Mouse (Mus musculus) myocyte (in vitro differentiated cells): ENCODE results near the gene Frem2. TPM values are rescaled to one million over a fixed set of nuclear protein-coding genes. Genes with fewer than 3 reads are reported as not detected.
A peak's percentile ranks its signal among the peaks of the same experiment; 100 is the strongest.

ENCODE experiments used
- H3K27me3 ChIP-seq: one replicate; pipeline ENCODE4 v1.6.1; 2011; ENCODE audit not compliant: control insufficient read depth, insufficient read depth, insufficient read length
- H3K36me3 ChIP-seq: one replicate; pipeline ENCODE4 v1.6.1; 2011; ENCODE audit not compliant: control insufficient read depth, insufficient read depth
- H3K4me2 ChIP-seq: one replicate; pipeline ENCODE4 v1.6.1; 2011; ENCODE audit warnings: low read depth, control low read depth
- H3K4me3 ChIP-seq: one replicate; pipeline ENCODE4 v1.5.1; 2011; ENCODE audit warnings: mild to moderate bottlenecking, control low read depth, moderate library complexity
- H3K79me2 ChIP-seq: one replicate; pipeline ENCODE4 v1.6.1; 2011; ENCODE audit not compliant: control insufficient read depth, insufficient read depth
- H3ac ChIP-seq: one replicate; pipeline ENCODE4 v1.6.1; 2011; ENCODE audit not compliant: control insufficient read depth, insufficient read length
- CEBPB ChIP-seq: IDR thresholded peaks from 2 replicates; pipeline ENCODE4 v1.6.1; 2011; ENCODE audit warnings: mild to moderate bottlenecking, moderate library complexity; ENCODE audit not compliant: poor library complexity, insufficient read depth, severe bottlenecking
- E2F4 ChIP-seq: IDR thresholded peaks from one replicate; pipeline ENCODE4 v1.6.1; 2011; ENCODE audit warnings: mild to moderate bottlenecking, control low read depth, moderate library complexity; ENCODE audit not compliant: insufficient read depth
- MAX ChIP-seq: IDR thresholded peaks from one replicate; pipeline ENCODE4 v1.6.1; 2011; ENCODE audit warnings: low read depth, mild to moderate bottlenecking, control low read depth
- MYOD1 ChIP-seq, 3 experiments: IDR thresholded peaks; one replicate each; pipeline ENCODE4 v1.6.1; 2011; ENCODE audit warnings: control low read depth in 2 of 3, low read depth in 2 of 3, mild to moderate bottlenecking in 2 of 3, moderate library complexity in 1 of 3; ENCODE audit not compliant: insufficient read length in 2 of 3, control insufficient read depth in 1 of 3
- MYOG ChIP-seq, 3 experiments: IDR thresholded peaks; one replicate each; pipeline ENCODE4 v1.6.1; 2011; ENCODE audit warnings: control low read depth in 2 of 3, low read depth in 2 of 3, mild to moderate bottlenecking in 2 of 3; ENCODE audit not compliant: insufficient read length in 2 of 3, control insufficient read depth in 1 of 3, insufficient read depth in 1 of 3
- POLR2A ChIP-seq: IDR thresholded peaks from one replicate; pipeline ENCODE4 v1.6.1; 2011; ENCODE audit warnings: low read depth, mild to moderate bottlenecking, control low read depth, moderate library complexity; ENCODE audit not compliant: insufficient read length
- POLR2AphosphoS2 ChIP-seq: IDR thresholded peaks from one replicate; pipeline ENCODE4 v1.6.1; 2011; ENCODE audit warnings: low read depth, control low read depth; ENCODE audit not compliant: insufficient read length
- REST ChIP-seq: IDR thresholded peaks from one replicate; pipeline ENCODE4 v1.6.1; 2011; ENCODE audit warnings: mild to moderate bottlenecking, control low read depth, moderate library complexity; ENCODE audit not compliant: insufficient read depth, insufficient read length
- SRF ChIP-seq: IDR thresholded peaks from one replicate; pipeline ENCODE4 v1.6.1; 2011; ENCODE audit warnings: low read depth; ENCODE audit not compliant: control insufficient read depth, insufficient read length
- TCF12 ChIP-seq: IDR thresholded peaks from one replicate; pipeline ENCODE4 v1.6.1; 2011; ENCODE audit warnings: mild to moderate bottlenecking, control low read depth; ENCODE audit not compliant: poor library complexity, insufficient read depth, severe bottlenecking
- TCF3 ChIP-seq: IDR thresholded peaks from one replicate; pipeline ENCODE4 v1.6.1; 2011; ENCODE audit warnings: low read depth, control low read depth; ENCODE audit not compliant: insufficient read length
- USF1 ChIP-seq: IDR thresholded peaks from one replicate; pipeline ENCODE4 v1.6.1; 2011; ENCODE audit warnings: low read depth, mild to moderate bottlenecking, control low read depth, moderate library complexity
- polyA plus RNA-seq: library from polyadenylated mRNA; unstranded; fragments of >200 nt; fragmentation: generic; extraction: Trizol; gene quantifications from one replicate; pipeline ENCODE4 v1.2.1, GENCODE M21; 2012; ENCODE audit warnings: missing spikeins

The Frem2 gene
- polyA plus RNA-seq, 1 experiment, result 0.36 TPM

DNA sequence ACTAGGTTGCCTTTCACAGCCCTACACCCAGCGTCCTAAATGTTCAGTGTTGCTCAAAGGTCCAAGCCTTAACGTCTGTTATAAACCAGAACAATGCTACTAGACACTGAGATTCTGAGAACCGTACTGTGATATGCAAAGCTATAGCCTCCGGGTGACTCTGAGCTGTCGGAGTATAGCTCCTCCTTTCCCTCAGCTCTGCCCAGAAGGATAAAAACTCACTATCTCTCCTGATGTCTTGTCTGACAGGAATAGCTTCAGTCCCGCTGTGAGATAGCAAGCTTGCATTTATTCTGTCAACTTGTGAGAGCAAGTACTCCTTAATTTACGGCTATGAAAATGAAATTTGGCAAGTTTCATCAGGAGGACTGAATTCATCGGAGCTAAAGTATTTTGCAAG, 33.9 kb downstream of the Frem2 start:
- Histone ChIP-seq H3K27me3 (no peaks in the 10 kb centered on the region), H3ac (no peak overlapping the region), H3K4me3 (no peak overlapping the region), H3K79me2 (no peaks in the 10 kb centered on the region), H3K36me3 (no peaks in the 10 kb centered on the region), H3K4me2 (no peak overlapping the region)
- no peak for TF ChIP-seq MAX
- no peak for TF ChIP-seq E2F4
- no peak for TF ChIP-seq REST
- no peak for TF ChIP-seq TCF12
- no peak for TF ChIP-seq MYOG (IDR thresholded peaks at IDR 0.05; ENCODE audit: control insufficient read depth in 1 of 3, insufficient read depth in 1 of 3, insufficient read length in 2 of 3, low read depth in 2 of 3)
- no peak for TF ChIP-seq POLR2A
- no peak for TF ChIP-seq SRF
- TF ChIP-seq USF1, result no peak
- TF ChIP-seq MYOD1 (IDR thresholded peaks at IDR 0.05; ENCODE audit: control insufficient read depth in 1 of 3, insufficient read length in 2 of 3, low read depth in 2 of 3), result no peak
- TF ChIP-seq CEBPB, result no peak
- no peak for TF ChIP-seq TCF3
- no peak for TF ChIP-seq POLR2AphosphoS2

GRCm38 (mm10) chr3:53620978-53621377, 36.2 kb downstream of the Frem2 start:
- Histone ChIP-seq H3K36me3 (no peaks in the 10 kb centered on the region), H3K4me3 (no peak overlapping the region), H3K79me2 (no peaks in the 10 kb centered on the region), H3K27me3 (no peaks in the 10 kb centered on the region), H3K4me2 (no peak overlapping the region), H3ac (no peak overlapping the region)
- TF ChIP-seq MYOD1 (IDR thresholded peaks at IDR 0.05; ENCODE audit: control insufficient read depth in 1 of 3, insufficient read length in 2 of 3, low read depth in 2 of 3) (peak in 1 of 3 experiments; percentile 34), MAX (no peak)

GRCm38 (mm10) chr3:53620355-53620754, 36.8 kb downstream of the Frem2 start:
- no peak for TF ChIP-seq TCF12
- no peaks in the 10 kb centered on the region for H3K27me3 ChIP-seq
- peak overlapping the region; percentile 31 for H3K4me2 ChIP-seq
- H3ac ChIP-seq, result no peak overlapping the region
- no peaks in the 10 kb centered on the region for H3K36me3 ChIP-seq
- no peaks in the 10 kb centered on the region for H3K79me2 ChIP-seq
- no peak overlapping the region for H3K4me3 ChIP-seq

DNA sequence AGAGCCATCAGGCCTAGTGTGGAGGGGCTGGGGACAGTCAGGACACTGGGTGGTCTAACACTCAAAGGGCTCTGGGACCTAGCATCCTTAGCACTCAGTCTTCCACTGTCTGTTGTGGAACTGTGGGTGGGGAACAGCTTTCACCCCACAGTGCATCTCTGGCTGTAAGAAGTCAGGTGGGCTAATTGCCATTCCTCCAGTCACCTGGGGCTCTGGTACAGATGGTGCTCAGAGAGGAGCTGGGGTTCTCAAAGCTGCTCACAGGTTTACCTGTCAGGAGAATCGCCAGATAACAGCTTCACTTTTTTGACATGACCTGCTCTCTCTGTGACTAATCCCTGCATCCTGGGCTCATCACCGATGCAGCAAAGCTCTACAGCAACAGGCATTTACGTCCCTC, 46.0 kb downstream of the Frem2 start:
- no peak overlapping the region for H3K4me2 ChIP-seq
- no peaks in the 10 kb centered on the region for H3K36me3 ChIP-seq
- H3K79me2 ChIP-seq, result no peaks in the 10 kb centered on the region
- no peak overlapping the region for H3ac ChIP-seq
- peaks cover 7% of the 10 kb centered on the region for H3K27me3 ChIP-seq
- TF ChIP-seq POLR2AphosphoS2 (no peak), TCF3 (no peak), TCF12 (no peak), E2F4 (no peak), MYOD1 (IDR thresholded peaks at IDR 0.05; ENCODE audit: control insufficient read depth in 1 of 3, insufficient read length in 2 of 3, low read depth in 2 of 3) (no peak), REST (no peak), USF1 (no peak), POLR2A (no peak), CEBPB (no peak), SRF (no peak), MAX (no peak), MYOG (IDR thresholded peaks at IDR 0.05; ENCODE audit: control insufficient read depth in 1 of 3, insufficient read depth in 1 of 3, insufficient read length in 2 of 3, low read depth in 2 of 3) (no peak)
- H3K4me3 ChIP-seq, result no peak overlapping the region

DNA sequence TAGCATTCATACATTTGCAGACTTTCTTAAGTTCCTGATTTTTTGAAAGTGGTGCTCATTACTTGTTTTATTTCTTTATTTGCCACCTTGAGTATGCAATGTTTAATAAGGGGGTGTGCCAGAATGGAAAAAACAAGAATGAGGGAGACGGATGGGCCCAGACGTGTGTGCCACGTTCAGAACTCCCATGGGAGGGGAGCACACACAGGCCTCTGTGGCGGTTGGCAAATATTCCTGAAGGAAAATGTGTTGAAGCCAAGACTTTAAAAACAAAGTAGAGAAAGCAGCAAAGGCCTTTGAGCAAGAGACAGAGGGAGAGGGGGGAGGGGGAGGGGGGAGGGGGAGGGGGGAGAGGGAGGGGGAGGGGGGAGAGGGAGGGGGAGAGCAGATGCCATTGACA, 47.3 kb downstream of the Frem2 start:
- H3K79me2 ChIP-seq, result no peaks in the 10 kb centered on the region
- no peak overlapping the region for H3K4me3 ChIP-seq
- H3K4me2 ChIP-seq, result no peak overlapping the region
- no peak overlapping the region for H3ac ChIP-seq
- TF ChIP-seq USF1, result no peak
- no peak for TF ChIP-seq POLR2A
- no peak for TF ChIP-seq TCF3
- no peak for TF ChIP-seq E2F4
- TF ChIP-seq SRF, result no peak
- no peak for TF ChIP-seq MAX
- TF ChIP-seq TCF12, result no peak
- TF ChIP-seq MYOG (IDR thresholded peaks at IDR 0.05; ENCODE audit: control insufficient read depth in 1 of 3, insufficient read depth in 1 of 3, insufficient read length in 2 of 3, low read depth in 2 of 3), result no peak
- TF ChIP-seq MYOD1 (IDR thresholded peaks at IDR 0.05; ENCODE audit: control insufficient read depth in 1 of 3, insufficient read length in 2 of 3, low read depth in 2 of 3), result no peak
- no peak for TF ChIP-seq CEBPB
- no peak for TF ChIP-seq REST
- peaks cover 7% of the 10 kb centered on the region for H3K27me3 ChIP-seq
- no peaks in the 10 kb centered on the region for H3K36me3 ChIP-seq
